Mouse (Mus musculus): ENCODE results near the gene Ilkap.

DNA sequence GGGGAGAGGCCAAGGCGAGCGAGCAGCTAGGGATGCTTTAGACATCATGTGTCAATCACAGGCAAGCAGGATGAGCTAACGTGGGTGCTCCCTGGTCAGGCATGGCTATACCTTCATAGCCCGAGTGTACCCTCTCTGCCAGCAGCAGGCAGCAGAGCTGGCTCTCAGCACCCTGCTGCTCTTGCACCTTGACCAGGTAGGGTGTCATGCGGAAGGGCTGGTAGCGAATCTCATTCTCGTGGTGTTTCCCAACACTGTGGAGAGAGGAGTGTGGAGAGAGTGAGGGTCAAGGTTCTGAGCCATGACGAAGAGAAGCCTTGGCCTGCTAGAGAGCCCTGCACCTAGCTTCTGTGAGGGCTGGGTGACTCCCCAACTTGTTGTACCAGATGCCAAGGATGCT lies 41.2 kb upstream of the Ilkap start:
- TF ChIP-seq CTCF (IDR thresholded peaks at IDR 0.05; ENCODE audit: borderline replicate concordance, extremely low read depth, insufficient read depth, insufficient read length) (no peak), POLR2A (IDR thresholded peaks at IDR 0.05; ENCODE audit: borderline replicate concordance, extremely low read depth, insufficient read depth, insufficient read length, poor library complexity, severe bottlenecking) (no peak)

Measured in brain, embryonic 14.5 days (tissue).